Mouse (Mus musculus) midbrain, embryonic 13.5 days (tissue): ENCODE measurements at regions not wholly inside any gene's neighbourhood (a gene's known extent, or its start where the extent isn't known, plus 50 kb on each side); places are given as distances from the start of the nearest gene placed in this dataset.

Experiments used
- ATAC-seq: fragments of 200-750 bp; cut with Nextera tagmentation; 2 replicates; pipeline ENCODE4 v1.8.0; 2017; ENCODE audit warnings: mild to moderate bottlenecking, moderate TSS enrichment, moderate library complexity
- H3K27ac ChIP-seq: fragments of 300-500 bp; sonication (generic); 2 replicates; pipeline ENCODE4 v1.5.1; 2015; ENCODE audit warnings: inconsistent platforms, mild to moderate bottlenecking, moderate library complexity
- H3K27me3 ChIP-seq: fragments of 300-500 bp; sonication (generic); 2 replicates; pipeline ENCODE4 v1.6.1; 2015; ENCODE audit warnings: mild to moderate bottlenecking, inconsistent platforms
- H3K36me3 ChIP-seq: fragments of 300-500 bp; sonication (generic); 2 replicates; pipeline ENCODE4 v1.6.1; 2015; ENCODE audit warnings: mild to moderate bottlenecking, inconsistent platforms
- H3K4me1 ChIP-seq: fragments of 300-500 bp; sonication (generic); replicated peaks from 2 replicates; pipeline ENCODE4 v1.6.1; 2015; ENCODE audit warnings: inconsistent platforms
- H3K4me2 ChIP-seq: fragments of 300-500 bp; sonication (generic); replicated peaks from 2 replicates; pipeline ENCODE4 v1.6.1; 2015; ENCODE audit warnings: moderate library complexity, mild to moderate bottlenecking, inconsistent platforms
- H3K4me3 ChIP-seq: fragments of 300-500 bp; sonication (generic); replicated peaks from 2 replicates; pipeline ENCODE4 v1.5.1; 2015; ENCODE audit warnings: mild to moderate bottlenecking, inconsistent platforms
- H3K9ac ChIP-seq: fragments of 300-500 bp; sonication (generic); replicated peaks from 2 replicates; pipeline ENCODE4 v1.6.1; 2015; ENCODE audit warnings: mild to moderate bottlenecking, inconsistent platforms
- H3K9me3 ChIP-seq: fragments of 300-500 bp; sonication (generic); 2 replicates; pipeline ENCODE4 v1.6.1; 2016; ENCODE audit warnings: mild to moderate bottlenecking, inconsistent platforms
- WGBS: fragments of 180-500 bp; shearing (Covaris S2); methylation state at CpG from one replicate; pipeline ENCODE4 v1.1.7; 2015; 5-methylcytosine and 5-hydroxymethylcytosine counted together

GRCm38 (mm10) chr1:90268131-90268691, 64.4 kb downstream of the Ackr3 start:
- no peaks in the 10 kb centered on the region for H3K27me3 ChIP-seq
- no peak overlapping the region for H3K4me3 ChIP-seq
- 0 out of 2 replicates have a peak, but pooled peaks cover 4% of the 10 kb centered on the region for H3K4me1 ChIP-seq
- H3K36me3 ChIP-seq: no peaks in the 10 kb centered on the region
- 63% methylated on average over 17 of the region's 17 CpGs for WGBS
- H3K9me3 ChIP-seq: no peaks in the 10 kb centered on the region
- no peak overlapping the region for H3K4me2 ChIP-seq
- H3K9ac ChIP-seq: no peak overlapping the region
- peak; percentile 65 for ATAC-seq
- H3K27ac ChIP-seq: no peak overlapping the region

GRCm38 (mm10) chr1:90268951-90269350, 65.2 kb downstream of the Ackr3 start:
- ATAC-seq: no peak
- Histone ChIP-seq H3K27me3 (no peaks in the 10 kb centered on the region), H3K9me3 (no peaks in the 10 kb centered on the region), H3K4me3 (no peak overlapping the region), H3K9ac (no peak overlapping the region), H3K4me2 (no peak overlapping the region), H3K27ac (no peak overlapping the region), H3K36me3 (no peaks in the 10 kb centered on the region), H3K4me1 (0 out of 2 replicates have a peak, but pooled peaks cover 7% of the 10 kb centered on the region)
- 87% methylated on average over 7 of the region's 7 CpGs for WGBS

- ATAC-seq: no peak
- Histone ChIP-seq H3K36me3 (no peaks in the 10 kb centered on the region), H3K9me3 (no peaks in the 10 kb centered on the region), H3K4me2 (no peak overlapping the region), H3K4me1 (0 out of 2 replicates have a peak, but pooled peaks cover 7% of the 10 kb centered on the region), H3K4me3 (no peak overlapping the region), H3K27me3 (no peaks in the 10 kb centered on the region), H3K27ac (no peak overlapping the region), H3K9ac (no peak overlapping the region)
- WGBS: 81% methylated on average over 1 of the region's 1 CpGs
Observed at GRCm38 (mm10) chr1:90269836-90270235, 66.1 kb downstream of the Ackr3 start.

GRCm38 (mm10) chr1:90271326-90271725, 67.5 kb downstream of the Ackr3 start:
- ATAC-seq: no peak
- Histone ChIP-seq H3K4me1 (0 out of 2 replicates have a peak, but pooled peaks cover 7% of the 10 kb centered on the region), H3K9ac (no peak overlapping the region), H3K9me3 (no peaks in the 10 kb centered on the region), H3K4me3 (no peak overlapping the region), H3K27ac (no peak overlapping the region), H3K4me2 (no peak overlapping the region), H3K27me3 (no peaks in the 10 kb centered on the region), H3K36me3 (no peaks in the 10 kb centered on the region)
- 94% methylated on average over 3 of the region's 3 CpGs for WGBS

- no peaks in the 10 kb centered on the region for H3K27me3 ChIP-seq
- 96% methylated on average over 5 of the region's 5 CpGs for WGBS
- H3K4me2 ChIP-seq: no peak overlapping the region
- no peak overlapping the region for H3K9ac ChIP-seq
- 0 out of 2 replicates have a peak, but pooled peaks cover 9% of the 10 kb centered on the region for H3K4me1 ChIP-seq
- no peaks in the 10 kb centered on the region for H3K9me3 ChIP-seq
- H3K4me3 ChIP-seq: no peak overlapping the region
- no peak for ATAC-seq
- H3K36me3 ChIP-seq: no peaks in the 10 kb centered on the region
- no peak overlapping the region for H3K27ac ChIP-seq
Observed at GRCm38 (mm10) chr1:90272411-90272810, 68.6 kb downstream of the Ackr3 start.

- H3K27ac ChIP-seq: no peak overlapping the region
- no peaks in the 10 kb centered on the region for H3K9me3 ChIP-seq
- H3K36me3 ChIP-seq: no peaks in the 10 kb centered on the region
- H3K9ac ChIP-seq: no peak overlapping the region
- no peaks in the 10 kb centered on the region for H3K27me3 ChIP-seq
- no peak for ATAC-seq
- no peak overlapping the region for H3K4me3 ChIP-seq
- no peak overlapping the region for H3K4me2 ChIP-seq
- 80% methylated on average over 19 of the region's 19 CpGs for WGBS
- H3K4me1 ChIP-seq: 0 out of 2 replicates have a peak, but pooled peaks cover 10% of the 10 kb centered on the region
Observed at GRCm38 (mm10) chr1:90272830-90273628, 69.2 kb downstream of the Ackr3 start.

- Histone ChIP-seq H3K4me1 (0 out of 2 replicates have a peak, but pooled peaks cover 10% of the 10 kb centered on the region), H3K9ac (no peak overlapping the region), H3K27me3 (no peaks in the 10 kb centered on the region), H3K27ac (no peak overlapping the region), H3K4me2 (no peak overlapping the region), H3K9me3 (no peaks in the 10 kb centered on the region), H3K4me3 (no peak overlapping the region), H3K36me3 (no peaks in the 10 kb centered on the region)
- ATAC-seq: no peak
Observed at GRCm38 (mm10) chr1:90273629-90273928, 69.8 kb downstream of the Ackr3 start.

GRCm38 (mm10) chr1:90274968-90275651, 71.3 kb downstream of the Ackr3 start:
- Histone ChIP-seq H3K9me3 (no peaks in the 10 kb centered on the region), H3K27ac (no peak overlapping the region), H3K27me3 (no peaks in the 10 kb centered on the region), H3K9ac (no peak overlapping the region), H3K4me3 (no peak overlapping the region), H3K36me3 (no peaks in the 10 kb centered on the region), H3K4me1 (0 out of 2 replicates have a peak, but pooled peaks cover 13% of the 10 kb centered on the region), H3K4me2 (no peak overlapping the region)
- 97% methylated on average over 9 of the region's 9 CpGs for WGBS
- no peak for ATAC-seq

GRCm38 (mm10) chr1:90275786-90276520, 72.2 kb downstream of the Ackr3 start:
- no peak overlapping the region for H3K9ac ChIP-seq
- H3K36me3 ChIP-seq: no peaks in the 10 kb centered on the region
- no peaks in the 10 kb centered on the region for H3K9me3 ChIP-seq
- ATAC-seq: no peak
- H3K27ac ChIP-seq: no peak overlapping the region
- H3K27me3 ChIP-seq: no peaks in the 10 kb centered on the region
- no peak overlapping the region for H3K4me2 ChIP-seq
- H3K4me3 ChIP-seq: no peak overlapping the region
- 0 out of 2 replicates have a peak, but pooled peaks cover 13% of the 10 kb centered on the region for H3K4me1 ChIP-seq
- 86% methylated on average over 16 of the region's 16 CpGs for WGBS

GRCm38 (mm10) chr1:90277486-90278255, 73.9 kb downstream of the Ackr3 start:
- 87% methylated on average over 18 of the region's 18 CpGs for WGBS
- no peak overlapping the region for H3K9ac ChIP-seq
- no peak for ATAC-seq
- no peak overlapping the region for H3K27ac ChIP-seq
- H3K4me3 ChIP-seq: no peak overlapping the region
- peaks cover 18% of the 10 kb centered on the region for H3K4me1 ChIP-seq
- H3K4me2 ChIP-seq: no peak overlapping the region
- H3K36me3 ChIP-seq: no peaks in the 10 kb centered on the region
- no peaks in the 10 kb centered on the region for H3K9me3 ChIP-seq
- no peaks in the 10 kb centered on the region for H3K27me3 ChIP-seq

GRCm38 (mm10) chr1:90279066-90279839, 75.5 kb downstream of the Ackr3 start:
- no peak overlapping the region for H3K9ac ChIP-seq
- no peak overlapping the region for H3K4me3 ChIP-seq
- H3K27ac ChIP-seq: no peak overlapping the region
- peaks cover 27% of the 10 kb centered on the region for H3K4me1 ChIP-seq
- H3K36me3 ChIP-seq: no peaks in the 10 kb centered on the region
- ATAC-seq: no peak
- H3K27me3 ChIP-seq: no peaks in the 10 kb centered on the region
- 71% methylated on average over 20 of the region's 20 CpGs for WGBS
- no peak overlapping the region for H3K4me2 ChIP-seq
- no peaks in the 10 kb centered on the region for H3K9me3 ChIP-seq
